Comparison of ENCODE assay signal across 11 mouse cellular contexts in genomic region chr1:40233217-40233616, GRCm38 (mm10). TPM values are rescaled to one million over a fixed set of nuclear protein-coding genes. Genes with fewer than 3 reads are reported as not detected.
A peak's percentile ranks its signal among the peaks of the same experiment; 100 is the strongest.
DNase-seq lines count a peak whose midpoint lies in the region; ATAC-seq and TF ChIP-seq lines count a peak whose summit lies in the region.
"Had no signal": no experiment of that assay in that cellular context is flagged by ENCODE, and none has a peak within 500 bp of the region (broad histone marks: within the 10 kb centered on the region; RNA-seq: fewer than 3 reads in every experiment).

No protein-coding gene starts in this region.

- peaks cover 22% of the 10 kb centered on the region for H3K4me1 ChIP-seq in heart, embryonic 12.5 days (replicated peaks)
- peaks cover 25% of the 10 kb centered on the region for H3K4me1 ChIP-seq in limb, embryonic 10.5 days
- H3K4me1 ChIP-seq in stomach, postnatal 0 days (replicated peaks; ENCODE audit: control insufficient read depth, insufficient read depth), result peaks cover 2% of the 10 kb centered on the region; the same call in 1 of the 2 replicates
- H3K4me1 ChIP-seq: hindbrain, embryonic 15.5 days had no signal

- H3K36me3 ChIP-seq in heart, embryonic 12.5 days, result no peaks in the 10 kb centered on the region
- H3K36me3 ChIP-seq in limb, embryonic 10.5 days, result no peaks in the 10 kb centered on the region
- H3K36me3 ChIP-seq in stomach, postnatal 0 days (ENCODE audit: control insufficient read depth, insufficient read depth, low read length), result no peaks in the 10 kb centered on the region
- H3K36me3 ChIP-seq: hindbrain, embryonic 15.5 days had no signal

- no peak for TF ChIP-seq EP300 in stomach, postnatal 0 days (optimal IDR thresholded peaks at IDR 0.05)

- WGBS in heart, embryonic 12.5 days, result 38% methylated on average over 7 of the region's 7 CpGs
- 53% methylated on average over 7 of the region's 7 CpGs for WGBS in limb, embryonic 10.5 days
- 19% methylated on average over 7 of the region's 7 CpGs for WGBS in stomach, postnatal 0 days

- DNase-seq in heart, adult 18-20 months, result no peak
- DNase-seq in lung, postnatal 10 days, result peak; percentile 39
- DNase-seq in lung, postnatal 36 days, result no peak
- DNase-seq in limb, embryonic 10.5 days (ENCODE audit: low spot score), result peak; percentile 44
- peak; percentile 41 for DNase-seq in stomach, postnatal 0 days (ENCODE audit: low spot score)
- DNase-seq in spleen, postnatal 4 days (ENCODE audit: low spot score in 2 of 2), result no peak
- no peak for DNase-seq in MN1 (ENCODE audit: low spot score)
- DNase-seq: midbrain, embryonic 14.5 days had no signal

- H3K9ac ChIP-seq in heart, embryonic 12.5 days, result no peak overlapping the region
- H3K9ac ChIP-seq in stomach, postnatal 0 days (ENCODE audit: low read length), result no peak overlapping the region
- H3K9ac ChIP-seq: hindbrain, embryonic 15.5 days had no signal

- H3K27me3 ChIP-seq in heart, embryonic 12.5 days (replicated peaks), result no peaks in the 10 kb centered on the region
- H3K27me3 ChIP-seq in limb, embryonic 10.5 days (ENCODE audit: low read depth, poor library complexity, severe bottlenecking), result no peaks in the 10 kb centered on the region
- no peaks in the 10 kb centered on the region for H3K27me3 ChIP-seq in stomach, postnatal 0 days (ENCODE audit: control insufficient read depth, insufficient read depth, low read length)
- H3K27me3 ChIP-seq: hindbrain, embryonic 15.5 days had no signal

- H3K4me2 ChIP-seq in heart, embryonic 12.5 days, result no peak overlapping the region
- no peak overlapping the region for H3K4me2 ChIP-seq in stomach, postnatal 0 days (replicated peaks; ENCODE audit: low read depth)
- H3K4me2 ChIP-seq: hindbrain, embryonic 15.5 days had no signal

- H3K9me3 ChIP-seq in heart, embryonic 12.5 days (replicated peaks), result no peaks in the 10 kb centered on the region
- H3K9me3 ChIP-seq in limb, embryonic 10.5 days (replicated peaks), result no peaks in the 10 kb centered on the region
- no peaks in the 10 kb centered on the region for H3K9me3 ChIP-seq in stomach, postnatal 0 days (ENCODE audit: control insufficient read depth, low read length)
- H3K9me3 ChIP-seq: hindbrain, embryonic 15.5 days had no signal

- H3K4me3 ChIP-seq in heart, embryonic 12.5 days, result no peak overlapping the region
- no peak overlapping the region for H3K4me3 ChIP-seq in limb, embryonic 10.5 days
- no peak overlapping the region for H3K4me3 ChIP-seq in stomach, postnatal 0 days (ENCODE audit: low read depth, low read length)
- H3K4me3 ChIP-seq: hindbrain, embryonic 15.5 days; left cerebral cortex, adult 2 months had no signal

- ATAC-seq in heart, embryonic 12.5 days (ENCODE audit: insufficient number of reproducible peaks, low FRiP score), result peak; percentile 72
- peak; percentile 86 for ATAC-seq in stomach, postnatal 0 days (ENCODE audit: low FRiP score, low TSS enrichment)

- H3K27ac ChIP-seq in heart, embryonic 12.5 days (ENCODE audit: poor library complexity, severe bottlenecking), result peak overlapping the region; percentile 41; the same call in 1 of the 2 replicates
- H3K27ac ChIP-seq in limb, embryonic 10.5 days, result peak overlapping the region; percentile 30; the same call in 1 of the 2 replicates
- peak overlapping the region; percentile 40; the same call in 1 of the 2 replicates for H3K27ac ChIP-seq in stomach, postnatal 0 days (replicated peaks)
- H3K27ac ChIP-seq: hindbrain, embryonic 15.5 days; left cerebral cortex, adult 2 months had no signal

- no peak for TF ChIP-seq CTCF in stomach, postnatal 0 days (IDR thresholded peaks at IDR 0.05; ENCODE audit: low read depth)

RNA-seq across cellular contexts. Expression of gene Il1r1, which starts 8.3 kb away (rescaled TPM):
- 7.9 and 8.7 TPM in 2 replicates for polyA plus RNA-seq in heart, embryonic 12.5 days (2016; fragmentation: Nextera tagmentation; extraction: Ambion mirVana)
- 1 to 10 TPM; 5.6 to 6.3 TPM for total RNA-seq in heart, adult 18-20 months (2021)
- 0.51 and 0.60 TPM in 2 replicates for polyA plus RNA-seq in limb, embryonic 10.5 days (2016; fragmentation: Nextera tagmentation; extraction: Ambion mirVana)
- polyA plus RNA-seq in stomach, postnatal 0 days (2015; fragmentation: Nextera tagmentation; extraction: Ambion mirVana), result 7.3 TPM in 2 replicates

Comparison
In these comparisons a context has a peak if more than half of its experiments do, and no peak if none do; other contexts are left out.
1. DNase-seq: peak in lung, postnatal 10 days (single experiment), limb, embryonic 10.5 days (single experiment) and stomach, postnatal 0 days (single experiment); none in heart, adult 18-20 months (0 of 2), lung, postnatal 36 days (single experiment), spleen, postnatal 4 days (0 of 2) and MN1 (single experiment).
2. Peak in every context shown above with its lines, with median percentiles within 50 percentile points of each other: H3K27ac ChIP-seq.